Mouse (Mus musculus) cortical plate, adult 2 months (tissue): ENCODE data around the gene Tbc1d1.

Source experiments
- CTCF ChIP-seq: fragments of 200-500 bp; IDR thresholded peaks from 2 replicates; pipeline ENCODE4 v1.5.1; 2011; ENCODE audit warnings: mild to moderate bottlenecking, control low read depth, low read length; ENCODE audit not compliant: insufficient read depth; ENCODE audit errors: extremely low read depth
- POLR2A ChIP-seq: fragments of 200-500 bp; IDR thresholded peaks from 2 replicates; pipeline ENCODE4 v1.6.1; 2011; ENCODE audit warnings: mild to moderate bottlenecking, low read length, control low read depth; ENCODE audit not compliant: insufficient read depth; ENCODE audit errors: extremely low read depth

GRCm38 (mm10) chr5:64190892-64191291 is 34.8 kb downstream of the Tbc1d1 start:
- TF ChIP-seq CTCF (no peak), POLR2A (no peak)
